Mouse (Mus musculus): ENCODE results near the gene Zcchc14. TPM values are rescaled to one million over a fixed set of nuclear protein-coding genes. Genes with fewer than 3 reads are reported as not detected.
"Not testable (repeated sequence)": the region's sequence is repeated elsewhere in the genome, so short reads cannot be mapped to it uniquely, and the experiment has no call there.

Zcchc14 gene
- polyA plus RNA-seq, 1 experiment from 2014 or later = 26.9 TPM

DNA sequence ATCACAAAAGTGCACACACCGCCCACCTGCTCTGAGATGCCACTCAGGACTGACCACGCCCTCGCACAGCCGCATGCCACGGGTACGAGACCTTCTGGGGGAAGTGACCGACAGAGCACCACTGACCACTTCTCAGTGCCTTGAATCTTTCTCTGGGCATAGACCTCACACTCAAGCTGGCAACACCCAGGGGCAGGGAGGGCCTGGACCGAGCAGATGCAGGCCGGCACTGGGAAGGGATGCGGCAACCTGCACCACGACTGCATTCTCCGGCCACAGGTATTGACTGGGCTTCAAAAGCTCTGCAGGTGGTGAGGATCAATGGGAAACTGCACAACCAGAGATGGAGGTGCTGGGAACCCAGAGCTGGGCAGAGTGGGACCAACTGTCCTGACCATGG is 50.3 kb downstream of the Zcchc14 start:
- Histone ChIP-seq H3K9me3 (ENCODE audit: control insufficient read depth, low read length) (no peaks in the 10 kb centered on the region), H3K9ac (ENCODE audit: low read depth, low read length) (no peak overlapping the region), H3K27me3 (ENCODE audit: control insufficient read depth, insufficient read depth, low read length) (no peaks in the 10 kb centered on the region), H3K27ac (ENCODE audit: low read depth, low read length) (no peak overlapping the region), H3K4me2 (replicated peaks; ENCODE audit: low read depth, low read length) (no peak overlapping the region), H3K4me1 (ENCODE audit: control insufficient read depth, insufficient read depth, low read length) (no peaks in the 10 kb centered on the region), H3K36me3 (ENCODE audit: control insufficient read depth, insufficient read depth, low read length) (peaks cover 85% of the 10 kb centered on the region), H3K4me3 (ENCODE audit: low read length) (no peak overlapping the region)
- no peak for ATAC-seq (ENCODE audit: low FRiP score, low TSS enrichment)
- 97% methylated on average over 12 of the region's 12 CpGs for WGBS

DNA sequence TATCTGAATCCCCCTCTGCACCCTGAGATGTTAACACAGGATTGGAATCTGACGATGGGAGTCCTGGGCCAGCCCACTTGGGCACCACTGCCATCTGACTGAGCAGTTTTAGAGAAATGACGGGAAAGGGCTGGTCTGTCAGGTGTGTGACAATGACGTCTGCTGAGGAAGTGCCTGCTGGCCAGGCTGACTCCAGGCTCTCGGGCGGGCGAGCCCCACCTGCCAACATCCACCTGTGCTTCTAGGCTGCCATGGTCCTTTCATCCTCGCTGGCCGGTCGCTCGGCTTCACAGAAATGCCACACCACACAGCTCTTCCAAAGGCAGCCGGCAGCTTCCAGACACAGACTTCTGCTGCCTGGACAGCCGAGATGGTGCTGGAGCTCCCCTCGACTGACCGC is 52.9 kb downstream of the Zcchc14 start:
- Histone ChIP-seq H3K4me1 (ENCODE audit: control insufficient read depth, insufficient read depth, low read length) (no peaks in the 10 kb centered on the region), H3K9me3 (ENCODE audit: control insufficient read depth, low read length) (no peaks in the 10 kb centered on the region), H3K4me3 (ENCODE audit: low read length) (no peak overlapping the region), H3K36me3 (ENCODE audit: control insufficient read depth, insufficient read depth, low read length) (peaks cover 73% of the 10 kb centered on the region), H3K27me3 (ENCODE audit: control insufficient read depth, insufficient read depth, low read length) (no peaks in the 10 kb centered on the region), H3K27ac (ENCODE audit: low read depth, low read length) (no peak overlapping the region), H3K4me2 (replicated peaks; ENCODE audit: low read depth, low read length) (no peak overlapping the region), H3K9ac (ENCODE audit: low read depth, low read length) (no peak overlapping the region)
- 84% methylated on average over 14 of the region's 14 CpGs for WGBS
- ATAC-seq (ENCODE audit: low FRiP score, low TSS enrichment) = no peak

DNA sequence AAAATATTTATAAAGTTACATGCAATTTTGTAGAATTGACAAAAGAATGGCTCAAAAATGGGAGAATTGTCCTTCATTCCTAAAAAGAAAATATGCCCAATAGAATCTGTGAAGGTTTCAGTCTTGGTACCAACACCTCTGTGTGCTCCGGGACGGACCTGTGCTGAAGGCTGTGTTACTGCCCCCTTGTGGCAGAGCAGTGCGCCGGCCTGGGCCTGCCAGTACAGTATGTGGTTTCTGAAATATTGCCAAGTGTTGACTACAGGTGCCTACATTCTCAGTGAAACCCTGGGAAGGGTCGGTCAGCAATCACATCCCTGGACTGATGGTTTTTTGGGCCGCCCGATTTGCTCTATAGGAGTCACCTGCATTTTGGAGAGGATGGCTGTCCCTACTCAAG is 53.8 kb downstream of the Zcchc14 start:
- Histone ChIP-seq H3K4me2 (replicated peaks; ENCODE audit: low read depth, low read length) (no peak overlapping the region), H3K4me1 (ENCODE audit: control insufficient read depth, insufficient read depth, low read length) (no peaks in the 10 kb centered on the region), H3K36me3 (ENCODE audit: control insufficient read depth, insufficient read depth, low read length) (peaks cover 73% of the 10 kb centered on the region), H3K27me3 (ENCODE audit: control insufficient read depth, insufficient read depth, low read length) (no peaks in the 10 kb centered on the region), H3K4me3 (ENCODE audit: low read length) (no peak overlapping the region), H3K27ac (ENCODE audit: low read depth, low read length) (no peak overlapping the region), H3K9me3 (ENCODE audit: control insufficient read depth, low read length) (no peaks in the 10 kb centered on the region), H3K9ac (ENCODE audit: low read depth, low read length) (no peak overlapping the region)
- ATAC-seq (ENCODE audit: low FRiP score, low TSS enrichment) = peak; percentile 75; the same call in 1 of the 2 replicates
- 39% methylated on average over 7 of the region's 7 CpGs for WGBS

DNA sequence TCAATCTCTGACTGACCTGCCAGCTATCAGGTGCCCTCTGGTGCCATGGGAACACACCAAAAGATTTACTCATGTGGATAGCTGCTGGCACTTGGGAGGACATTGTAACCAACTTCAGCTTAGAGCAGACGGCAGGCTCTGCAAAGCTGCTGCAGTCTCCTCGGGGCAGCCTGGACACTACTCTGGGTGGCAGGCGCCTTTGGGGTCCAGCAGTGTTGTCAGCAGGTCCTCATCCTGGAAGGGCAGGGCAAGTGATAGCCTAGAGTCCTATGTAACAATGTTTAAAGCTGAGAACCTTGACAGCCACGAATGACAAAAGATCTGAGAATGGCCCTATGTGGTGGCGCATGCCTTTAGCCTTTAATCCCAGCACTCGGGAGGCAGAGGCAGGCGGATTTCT is 54.5 kb downstream of the Zcchc14 start:
- peaks cover 76% of the 10 kb centered on the region for H3K36me3 ChIP-seq (ENCODE audit: control insufficient read depth, insufficient read depth, low read length)
- H3K4me1 ChIP-seq (ENCODE audit: control insufficient read depth, insufficient read depth, low read length) = no peaks in the 10 kb centered on the region
- 88% methylated on average over 7 of the region's 7 CpGs for WGBS
- H3K4me3 ChIP-seq (ENCODE audit: low read length) = no peak overlapping the region
- H3K4me2 ChIP-seq (replicated peaks; ENCODE audit: low read depth, low read length) = no peak overlapping the region
- no peak for ATAC-seq (ENCODE audit: low FRiP score, low TSS enrichment)
- H3K27me3 ChIP-seq (ENCODE audit: control insufficient read depth, insufficient read depth, low read length) = no peaks in the 10 kb centered on the region
- no peak overlapping the region for H3K9ac ChIP-seq (ENCODE audit: low read depth, low read length)
- no peak overlapping the region for H3K27ac ChIP-seq (ENCODE audit: low read depth, low read length)
- no peaks in the 10 kb centered on the region for H3K9me3 ChIP-seq (ENCODE audit: control insufficient read depth, low read length)

DNA sequence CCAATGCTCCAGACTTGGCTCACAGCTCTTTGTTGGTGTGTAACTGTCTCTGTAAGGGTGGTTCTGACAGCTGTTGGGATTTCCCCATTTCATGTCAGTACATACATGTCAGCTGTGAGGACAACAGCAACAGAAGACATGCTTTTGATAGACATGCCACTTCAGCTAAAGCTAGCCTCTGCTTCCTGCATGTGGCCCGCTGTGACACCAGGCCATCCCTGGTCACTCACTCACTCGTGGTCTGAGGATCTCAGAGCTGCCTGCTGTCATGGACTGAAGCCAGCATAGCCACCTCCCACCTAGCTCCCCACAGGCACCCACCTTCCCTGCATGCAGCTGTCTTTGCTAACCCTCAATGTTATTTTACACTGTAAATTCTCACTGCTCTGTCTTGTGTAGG is 55.2 kb downstream of the Zcchc14 start:
- WGBS = 79% methylated on average over 2 of the region's 2 CpGs
- not testable (repeated sequence) for H3K4me2 ChIP-seq (replicated peaks; ENCODE audit: low read depth, low read length); H3K4me1 ChIP-seq (ENCODE audit: control insufficient read depth, insufficient read depth, low read length); H3K9ac ChIP-seq (ENCODE audit: low read depth, low read length); ATAC-seq (ENCODE audit: low FRiP score, low TSS enrichment); H3K27me3 ChIP-seq (ENCODE audit: control insufficient read depth, insufficient read depth, low read length); H3K27ac ChIP-seq (ENCODE audit: low read depth, low read length); H3K4me3 ChIP-seq (ENCODE audit: low read length); H3K9me3 ChIP-seq (ENCODE audit: control insufficient read depth, low read length)
- peaks cover 70% of the 10 kb centered on the region for H3K36me3 ChIP-seq (ENCODE audit: control insufficient read depth, insufficient read depth, low read length)

DNA sequence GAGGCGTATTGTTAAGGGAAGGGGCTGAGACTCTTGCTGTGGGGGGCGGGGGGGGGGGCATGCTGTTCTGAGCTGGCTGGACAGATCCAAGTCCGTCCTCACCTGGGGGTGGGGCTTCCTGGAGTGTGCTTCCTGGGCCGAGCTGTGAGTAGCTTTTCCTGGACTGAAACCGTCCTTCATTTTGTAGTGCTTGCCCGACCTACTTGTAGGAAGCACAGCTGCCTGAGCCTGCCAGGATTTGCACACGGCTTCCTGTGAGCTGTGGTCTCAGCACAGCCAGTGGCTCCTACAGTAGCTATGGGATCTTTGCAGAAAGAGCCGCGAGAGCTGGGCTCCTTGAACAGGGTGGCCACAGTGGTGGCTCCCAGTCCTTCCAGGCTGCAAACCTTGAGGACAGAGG is 58.7 kb downstream of the Zcchc14 start:
- no peaks in the 10 kb centered on the region for H3K27me3 ChIP-seq (ENCODE audit: control insufficient read depth, insufficient read depth, low read length)
- ATAC-seq (ENCODE audit: low FRiP score, low TSS enrichment) = no peak
- no peak overlapping the region for H3K9ac ChIP-seq (ENCODE audit: low read depth, low read length)
- WGBS = 84% methylated on average over 9 of the region's 9 CpGs
- H3K4me2 ChIP-seq (replicated peaks; ENCODE audit: low read depth, low read length) = no peak overlapping the region
- H3K4me3 ChIP-seq (ENCODE audit: low read length) = no peak overlapping the region
- H3K4me1 ChIP-seq (ENCODE audit: control insufficient read depth, insufficient read depth, low read length) = peaks cover 13% of the 10 kb centered on the region
- H3K27ac ChIP-seq (ENCODE audit: low read depth, low read length) = no peak overlapping the region
- H3K9me3 ChIP-seq (ENCODE audit: control insufficient read depth, low read length) = no peaks in the 10 kb centered on the region
- H3K36me3 ChIP-seq (ENCODE audit: control insufficient read depth, insufficient read depth, low read length) = peaks cover 39% of the 10 kb centered on the region

DNA sequence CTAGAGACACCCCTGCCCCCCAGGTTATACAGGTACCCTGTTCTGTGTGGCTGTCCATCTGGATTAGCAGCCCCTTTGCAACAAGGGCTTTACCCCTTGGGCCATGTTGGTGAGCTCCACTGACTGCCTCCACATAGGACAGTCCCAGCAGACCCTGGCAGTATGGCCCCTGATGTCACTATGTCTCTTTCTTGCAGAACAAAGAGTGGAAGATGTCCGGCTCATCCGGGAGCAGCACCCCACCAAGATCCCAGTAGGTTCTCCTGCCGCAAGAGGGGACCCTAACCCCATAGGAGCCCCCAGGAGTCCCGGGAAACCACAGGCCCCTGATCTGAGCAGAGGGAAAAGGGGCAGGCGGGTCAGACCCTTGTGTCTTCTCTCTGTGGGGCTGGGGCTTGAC is 59.4 kb downstream of the Zcchc14 start:
- 90% methylated on average over 5 of the region's 5 CpGs for WGBS
- H3K36me3 ChIP-seq (ENCODE audit: control insufficient read depth, insufficient read depth, low read length) = peaks cover 38% of the 10 kb centered on the region
- no peaks in the 10 kb centered on the region for H3K9me3 ChIP-seq (ENCODE audit: control insufficient read depth, low read length)
- H3K4me3 ChIP-seq (ENCODE audit: low read length) = no peak overlapping the region
- no peak overlapping the region for H3K4me2 ChIP-seq (replicated peaks; ENCODE audit: low read depth, low read length)
- no peak overlapping the region for H3K9ac ChIP-seq (ENCODE audit: low read depth, low read length)
- ATAC-seq (ENCODE audit: low FRiP score, low TSS enrichment) = no peak
- H3K4me1 ChIP-seq (ENCODE audit: control insufficient read depth, insufficient read depth, low read length) = peaks cover 13% of the 10 kb centered on the region
- no peaks in the 10 kb centered on the region for H3K27me3 ChIP-seq (ENCODE audit: control insufficient read depth, insufficient read depth, low read length)
- H3K27ac ChIP-seq (ENCODE audit: low read depth, low read length) = no peak overlapping the region

DNA sequence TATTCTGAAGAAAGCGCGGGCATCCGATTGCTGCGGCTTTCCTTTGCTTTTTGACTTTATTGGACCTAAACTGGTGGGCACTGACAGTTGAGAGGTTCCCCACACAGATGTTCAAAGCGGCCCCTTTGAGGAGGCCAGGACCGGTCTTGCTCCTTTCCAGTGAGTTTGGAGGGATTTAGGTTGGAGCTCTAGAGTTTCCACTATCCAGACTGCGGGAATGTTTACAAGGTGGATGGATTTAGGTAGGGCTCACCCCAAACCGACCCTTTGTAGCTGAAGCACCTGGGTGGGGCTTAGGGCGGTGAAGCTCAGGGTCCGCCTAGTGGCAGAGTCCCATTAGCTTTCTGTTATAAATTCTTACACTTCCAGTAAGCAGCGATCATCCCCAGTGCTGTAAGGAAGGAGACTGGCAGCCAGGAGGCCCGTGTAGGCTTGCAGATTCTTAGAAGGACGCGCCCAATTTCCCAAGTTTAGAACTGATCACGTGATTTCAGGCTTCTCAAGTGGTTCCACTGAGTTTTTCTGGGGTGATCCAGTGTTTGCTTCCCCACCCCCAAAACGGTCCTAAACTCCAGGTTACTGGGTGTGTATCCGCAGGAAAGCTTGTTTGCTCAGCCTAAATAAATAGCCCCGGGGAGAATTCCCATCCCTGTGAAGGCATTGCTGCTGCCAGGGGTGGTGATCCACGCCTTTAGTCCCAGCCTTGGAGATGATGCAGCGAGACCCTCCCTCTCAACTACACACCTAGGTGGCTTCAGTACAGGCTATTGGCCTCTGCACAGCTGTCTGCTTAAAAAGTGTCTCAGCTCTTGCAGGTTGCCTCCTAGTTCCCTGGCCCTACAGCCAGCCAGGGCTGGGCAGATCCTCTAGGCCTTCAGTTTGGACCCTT is 61.3 kb downstream of the Zcchc14 start:
- peak overlapping the region; percentile 93 for H3K4me2 ChIP-seq (replicated peaks; ENCODE audit: low read depth, low read length)
- peaks cover 13% of the 10 kb centered on the region for H3K4me1 ChIP-seq (ENCODE audit: control insufficient read depth, insufficient read depth, low read length)
- H3K9ac ChIP-seq (ENCODE audit: low read depth, low read length) = peak overlapping the region; percentile 62
- peak overlapping the region; percentile 73 for H3K4me3 ChIP-seq (ENCODE audit: low read length)
- peaks cover 23% of the 10 kb centered on the region for H3K36me3 ChIP-seq (ENCODE audit: control insufficient read depth, insufficient read depth, low read length)
- 14% methylated on average over 20 of the region's 20 CpGs for WGBS
- H3K9me3 ChIP-seq (ENCODE audit: control insufficient read depth, low read length) = no peaks in the 10 kb centered on the region
- no peak overlapping the region for H3K27ac ChIP-seq (ENCODE audit: low read depth, low read length)
- ATAC-seq (ENCODE audit: low FRiP score, low TSS enrichment) = no peak
- no peaks in the 10 kb centered on the region for H3K27me3 ChIP-seq (ENCODE audit: control insufficient read depth, insufficient read depth, low read length)
